Mouse (Mus musculus): ENCODE results near the gene Tspan6.

DNA sequence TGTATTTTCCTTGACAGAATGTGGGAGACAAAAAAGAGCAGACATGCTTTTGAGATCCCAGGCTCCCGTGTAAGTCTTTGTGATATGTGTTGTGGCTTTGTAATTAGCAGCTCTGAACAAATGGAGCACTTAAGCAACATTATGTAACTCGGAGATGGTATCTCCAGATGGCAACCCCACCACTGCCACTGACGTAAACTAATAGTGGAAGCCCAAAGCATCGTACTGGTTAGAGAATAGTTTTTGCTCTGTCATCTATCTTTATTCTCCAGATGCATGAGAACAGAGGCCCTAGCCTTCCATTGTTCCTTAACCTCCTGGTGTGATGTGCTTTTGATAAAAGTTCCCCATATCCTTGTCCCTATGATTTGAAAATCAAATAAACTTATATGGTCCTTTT, 23.0 kb upstream of the Tspan6 start:
- TF ChIP-seq CTCF (IDR thresholded peaks at IDR 0.05; ENCODE audit: borderline replicate concordance, insufficient read depth, low read length) (no peak), POLR2A (IDR thresholded peaks at IDR 0.05; ENCODE audit: low read depth, low read length) (no peak)

All from embryonic fibroblast, embryonic 13.5 days (primary cell).